Mouse (Mus musculus) monocyte, adult 59 days (primary cell): Measurements from ENCODE around the gene Pqlc2. TPM values are rescaled to one million over a fixed set of nuclear protein-coding genes. Genes with fewer than 3 reads are reported as not detected.

Source experiments
- total RNA-seq, 2 experiments: library from RNA; stranded (reverse); gene quantifications; one replicate each; pipeline ENCODE4 v1.2.4; 2023

The Pqlc2 gene
- 10 to 100 TPM; 17.9 to 18.8 TPM for total RNA-seq

DNA sequence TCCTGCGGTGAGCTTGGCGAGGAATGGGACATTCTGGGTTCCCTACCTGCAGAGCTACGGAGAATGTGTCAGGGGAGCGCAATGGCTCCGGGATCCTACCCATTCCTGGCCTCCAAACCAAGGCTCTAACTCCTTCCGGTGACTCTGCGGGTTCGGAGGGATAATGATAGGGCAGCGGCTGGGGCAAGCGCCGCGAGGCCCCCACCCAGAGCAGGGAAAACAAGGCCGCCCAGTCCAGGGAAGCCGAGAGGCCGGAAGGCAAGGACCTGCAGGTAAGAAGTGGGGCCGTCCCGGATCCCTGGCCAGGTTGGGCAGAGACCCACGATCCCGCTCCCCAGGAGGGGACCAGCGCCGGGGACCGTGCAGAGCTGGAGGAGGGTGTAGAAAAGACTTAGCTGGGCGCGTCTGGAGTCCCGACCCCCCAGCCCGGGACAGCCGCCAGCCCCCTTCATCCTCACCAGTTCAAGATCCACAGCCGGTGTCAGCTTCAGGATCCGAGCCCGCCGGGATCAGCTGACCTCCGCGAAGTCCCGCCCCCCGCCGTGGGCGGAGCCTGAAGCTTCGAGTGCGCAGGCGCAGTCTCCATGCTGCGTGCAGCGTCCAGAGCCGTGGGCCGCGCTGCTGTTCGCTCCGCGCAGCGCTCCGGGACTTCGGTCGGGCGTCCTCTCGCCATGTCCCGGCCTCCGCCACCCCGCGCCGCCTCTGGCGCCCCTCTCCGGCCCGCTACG, at the start of gene Pqlc2, which contains the start of gene Akr7a5:
Gene Pqlc2 (minus strand): TSS at position 538 of the 728 bp plus-strand sequence.
Gene Akr7a5 (plus strand): TSS at position 574 of the 728 bp plus-strand sequence.

GRCm38 (mm10) chr4:139351931-139352711, 41.6 kb upstream of the Pqlc2 start, which contains the start of the genes Mrto4, Emc1 and Ubr4:
Gene Mrto4 (minus strand): TSS chr4:139352576.
Gene Emc1 (plus strand): TSS chr4:139352587.
Gene Ubr4 (plus strand): TSS chr4:139352609.

Other genes starting within 250 kb of the Pqlc2 start
- gene Htr6, start 235.1 kb downstream of the Pqlc2 start, total RNA-seq = not detected
- 1 to 10 TPM in 1 of 2 experiments, under 1 TPM in 1; 0.81 to 1.7 TPM for gene Nbl1, start 217.7 kb downstream of the Pqlc2 start, total RNA-seq
- gene Minos1, start 179.6 kb downstream of the Pqlc2 start, total RNA-seq = 100 to 1,000 TPM in 1 of 2 experiments, 10 to 100 TPM in 1; 89.6 to 105 TPM
- gene Capzb, start 117.8 kb downstream of the Pqlc2 start, total RNA-seq = 100 to 1,000 TPM; 716 to 792 TPM
- gene Akr7a5, start within 50 bp of the Pqlc2 start, total RNA-seq = 10 to 100 TPM; 15.3 to 16.8 TPM
- 10 to 100 TPM; 57.5 to 59.2 TPM for gene Mrto4, start 41.9 kb upstream of the Pqlc2 start, total RNA-seq
- gene Emc1, start 41.9 kb upstream of the Pqlc2 start, total RNA-seq = 10 to 100 TPM; 31.8 to 32.6 TPM
- 100 to 1,000 TPM; 181 to 189 TPM for gene Ubr4, start 41.9 kb upstream of the Pqlc2 start, total RNA-seq
- 10 to 100 TPM; 13.4 to 17.2 TPM for gene Iffo2, start 219.8 kb upstream of the Pqlc2 start, total RNA-seq